Mouse (Mus musculus): ENCODE measurements around the gene Chek1. TPM values are rescaled to one million over a fixed set of nuclear protein-coding genes. Genes with fewer than 3 reads are reported as not detected.

Chek1 gene
- total RNA-seq (2014; rRNA removed) = 4.3 and 5.2 TPM in 2 replicates
- 5.1 and 5.8 TPM in 2 replicates for polyA plus RNA-seq (2015; fragmentation: Nextera tagmentation; extraction: Ambion mirVana)

- TF ChIP-seq CTCF (IDR thresholded peaks at IDR 0.05; ENCODE audit: low read depth) = no peak
- ATAC-seq = peak; percentile 10; the same call in 1 of the 2 replicates
- WGBS = 10% methylated on average over 12 of the region's 12 CpGs
Observed at GRCm38 (mm10) chr9:36727034-36727755, at the start of gene Chek1. Gene Chek1, minus strand, starts transcription at chr9:36727065.

GRCm38 (mm10) chr9:36769048-36769413 is 42.2 kb upstream of the Chek1 start:
- DNase-seq (ENCODE audit: low spot score) = no peak
- Histone ChIP-seq H3K4me2 (ENCODE audit: low read depth, low read length) (peak overlapping the region; percentile 75), H3K4me1 (ENCODE audit: insufficient read depth, low read length) (peaks cover 8% of the 10 kb centered on the region; the same call in 1 of the 2 replicates), H3K4me3 (ENCODE audit: low read length) (no peak overlapping the region; the same call in 1 of the 2 replicates), H3K9ac (replicated peaks; ENCODE audit: low read length) (no peak overlapping the region; the same call in 1 of the 2 replicates), H3K36me3 (ENCODE audit: insufficient read depth, low read length) (peaks cover 2% of the 10 kb centered on the region; the same call in 1 of the 2 replicates), H3K9me3 (ENCODE audit: low read length) (no peaks in the 10 kb centered on the region), H3K27me3 (ENCODE audit: insufficient read depth, low read length) (no peaks in the 10 kb centered on the region), H3K27ac (peak overlapping the region; percentile 88; the same call in 1 of the 2 replicates)
- TF ChIP-seq CTCF (IDR thresholded peaks at IDR 0.05; ENCODE audit: low read depth) = no peak
- 87% methylated on average over 1 of the region's 1 CpGs for WGBS
- no peak for ATAC-seq

More at GRCm38 (mm10) chr9:36727034-36727755, at the start of gene Chek1:
- H3K9me3 ChIP-seq (ENCODE audit: low read length) = no peaks in the 10 kb centered on the region
- H3K4me2 ChIP-seq (ENCODE audit: low read depth, low read length) = peak within 1 kb of the TSS; percentile 96
- H3K36me3 ChIP-seq (ENCODE audit: insufficient read depth, low read length) = peaks cover 10% of the 10 kb centered on the region; the same call in 1 of the 2 replicates
- DNase-seq (ENCODE audit: low spot score) = no peak
- peak within 1 kb of the TSS; percentile 56 for H3K9ac ChIP-seq (replicated peaks; ENCODE audit: low read length)
- H3K4me3 ChIP-seq (ENCODE audit: low read length) = peak within 1 kb of the TSS; percentile 50
- no peaks in the 10 kb centered on the region for H3K27me3 ChIP-seq (ENCODE audit: insufficient read depth, low read length)
- peaks cover 7% of the 10 kb centered on the region; the same call in 1 of the 2 replicates for H3K4me1 ChIP-seq (ENCODE audit: insufficient read depth, low read length)
- H3K27ac ChIP-seq = peak within 1 kb of the TSS; percentile 65

- 14% methylated on average over 25 of the region's 25 CpGs for WGBS
- peaks cover 5% of the 10 kb centered on the region; the same call in 1 of the 2 replicates for H3K36me3 ChIP-seq (ENCODE audit: insufficient read depth, low read length)
- TF ChIP-seq CTCF (IDR thresholded peaks at IDR 0.05; ENCODE audit: low read depth) = no peak
- H3K4me2 ChIP-seq (ENCODE audit: low read depth, low read length) = peak overlapping the region; percentile 75
- ATAC-seq (peak; percentile 13), DNase-seq (ENCODE audit: low spot score) (no peak)
- H3K9me3 ChIP-seq (ENCODE audit: low read length) = no peaks in the 10 kb centered on the region
- peak overlapping the region; percentile 53 for H3K4me3 ChIP-seq (ENCODE audit: low read length)
- peak overlapping the region; percentile 88 for H3K27ac ChIP-seq
- peaks cover 8% of the 10 kb centered on the region; the same call in 1 of the 2 replicates for H3K4me1 ChIP-seq (ENCODE audit: insufficient read depth, low read length)
- H3K27me3 ChIP-seq (ENCODE audit: insufficient read depth, low read length) = no peaks in the 10 kb centered on the region
- H3K9ac ChIP-seq (replicated peaks; ENCODE audit: low read length) = peak overlapping the region; percentile 72
Observed at GRCm38 (mm10) chr9:36768156-36769047, 41.5 kb upstream of the Chek1 start.

GRCm38 (mm10) chr9:36767203-36768143 is 40.6 kb upstream of the Chek1 start, which contains the start of gene Stt3a:
Gene Stt3a, minus strand, starts transcription at chr9:36767679.
- no peaks in the 10 kb centered on the region for H3K27me3 ChIP-seq (ENCODE audit: insufficient read depth, low read length)
- peak within 1 kb of the TSS; percentile 76 for H3K9ac ChIP-seq (replicated peaks; ENCODE audit: low read length)
- peak within 1 kb of the TSS; percentile 88 for H3K27ac ChIP-seq
- ATAC-seq (peak; percentile 100), DNase-seq (ENCODE audit: low spot score) (peak; percentile 100)
- peak within 1 kb of the TSS; percentile 89 for H3K4me2 ChIP-seq (ENCODE audit: low read depth, low read length)
- H3K4me1 ChIP-seq (ENCODE audit: insufficient read depth, low read length) = peaks cover 8% of the 10 kb centered on the region; the same call in 1 of the 2 replicates
- H3K36me3 ChIP-seq (ENCODE audit: insufficient read depth, low read length) = peaks cover 11% of the 10 kb centered on the region; the same call in 1 of the 2 replicates
- peak within 1 kb of the TSS; percentile 91 for H3K4me3 ChIP-seq (ENCODE audit: low read length)
- WGBS = under 1% methylated on average over 60 of the region's 60 CpGs
- TF ChIP-seq CTCF (IDR thresholded peaks at IDR 0.05; ENCODE audit: low read depth) = no peak; the same call in 1 of the 2 replicates
- H3K9me3 ChIP-seq (ENCODE audit: low read length) = no peaks in the 10 kb centered on the region

DNA sequence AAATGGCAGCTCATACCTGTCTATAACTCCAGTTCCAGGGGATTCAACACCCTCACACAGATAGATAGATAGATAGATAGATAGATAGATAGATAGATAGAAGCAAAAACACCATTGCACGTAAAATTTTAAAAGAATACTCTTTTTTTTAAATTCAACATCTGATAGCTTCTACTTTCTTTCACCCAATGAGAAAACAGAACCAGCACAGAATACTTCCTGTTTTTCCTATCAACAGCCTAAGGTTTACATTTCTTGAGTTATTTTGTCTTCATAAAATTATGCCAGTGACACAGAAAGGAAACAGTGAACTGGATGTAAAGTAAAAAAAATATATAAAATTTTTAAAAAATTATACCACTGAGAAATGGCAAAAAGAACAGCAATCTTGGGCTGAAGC is 37.5 kb upstream of the Chek1 start:
- H3K36me3 ChIP-seq (ENCODE audit: insufficient read depth, low read length) = peaks cover 20% of the 10 kb centered on the region; the same call in 1 of the 2 replicates

More for the DNA sequence above, 37.5 kb upstream of the Chek1 start:
- Histone ChIP-seq H3K4me3 (ENCODE audit: low read length) (no peak overlapping the region), H3K9ac (replicated peaks; ENCODE audit: low read length) (no peak overlapping the region), H3K27ac (no peak overlapping the region), H3K4me2 (ENCODE audit: low read depth, low read length) (no peak overlapping the region), H3K27me3 (ENCODE audit: insufficient read depth, low read length) (no peaks in the 10 kb centered on the region), H3K4me1 (ENCODE audit: insufficient read depth, low read length) (peaks cover 8% of the 10 kb centered on the region; the same call in 1 of the 2 replicates), H3K9me3 (ENCODE audit: low read length) (no peaks in the 10 kb centered on the region)
- DNase-seq (ENCODE audit: low spot score) (no peak), ATAC-seq (no peak)
- no peak for TF ChIP-seq CTCF (IDR thresholded peaks at IDR 0.05; ENCODE audit: low read depth)
- WGBS = 96% methylated on average over 1 of the region's 1 CpGs
